Mouse (Mus musculus) limb, embryonic 15.5 days (tissue): ENCODE measurements around the gene Bod1. TPM values are rescaled to one million over a fixed set of nuclear protein-coding genes. Genes with fewer than 3 reads are reported as not detected.

ENCODE experiments used
- ATAC-seq: fragments of 200-750 bp; cut with Nextera tagmentation; 2 replicates; pipeline ENCODE4 v1.8.0; 2017; ENCODE audit warnings: low read depth, moderate TSS enrichment; ENCODE audit not compliant: insufficient number of reproducible peaks, low FRiP score, low TSS enrichment
- H3K27ac ChIP-seq: fragments of 300-500 bp; sonication (generic); 2 replicates; pipeline ENCODE4 v1.5.1; 2015; ENCODE audit warnings: moderate library complexity, mild to moderate bottlenecking, inconsistent platforms
- H3K27me3 ChIP-seq: fragments of 300-500 bp; sonication (generic); 2 replicates; pipeline ENCODE4 v1.6.1; 2015; ENCODE audit warnings: inconsistent platforms
- H3K36me3 ChIP-seq: fragments of 300-500 bp; sonication (generic); 2 replicates; pipeline ENCODE4 v1.6.1; 2015; ENCODE audit warnings: inconsistent platforms
- H3K4me1 ChIP-seq: fragments of 300-500 bp; sonication (generic); 2 replicates; pipeline ENCODE4 v1.6.1; 2015; ENCODE audit warnings: inconsistent platforms
- H3K4me2 ChIP-seq: fragments of 300-500 bp; sonication (generic); 2 replicates; pipeline ENCODE4 v1.6.1; 2015; ENCODE audit warnings: mild to moderate bottlenecking, inconsistent platforms
- H3K4me3 ChIP-seq: fragments of 300-500 bp; sonication (generic); 2 replicates; pipeline ENCODE4 v1.5.1; 2015; ENCODE audit warnings: mild to moderate bottlenecking, inconsistent platforms
- H3K9ac ChIP-seq: fragments of 300-500 bp; sonication (generic); 2 replicates; pipeline ENCODE4 v1.6.1; 2015; ENCODE audit warnings: inconsistent platforms
- H3K9me3 ChIP-seq: fragments of 300-500 bp; sonication (generic); 2 replicates; pipeline ENCODE4 v1.6.1; 2016; ENCODE audit warnings: inconsistent platforms
- WGBS: fragments of 180-500 bp; shearing (Covaris S2); methylation state at CpG from one replicate; pipeline ENCODE4 v1.1.7; 2015; 5-methylcytosine and 5-hydroxymethylcytosine counted together
- polyA plus RNA-seq: library from polyadenylated mRNA; unstranded; fragments of >200 nt; fragmentation: Nextera tagmentation; extraction: Ambion mirVana; gene quantifications from 2 replicates; pipeline ENCODE4 v1.2.1, GENCODE M21; 2015

Gene Bod1
- polyA plus RNA-seq, 1 experiment from 2014 or later = 98.6 TPM

GRCm38 (mm10) chr11:31662872-31663446, 8.7 kb downstream of the Bod1 start:
- peaks cover 52% of the 10 kb centered on the region for H3K36me3 ChIP-seq
- WGBS = 79% methylated on average over 5 of the region's 5 CpGs
- ATAC-seq = peak; percentile 40; the same call in 1 of the 2 replicates

DNA sequence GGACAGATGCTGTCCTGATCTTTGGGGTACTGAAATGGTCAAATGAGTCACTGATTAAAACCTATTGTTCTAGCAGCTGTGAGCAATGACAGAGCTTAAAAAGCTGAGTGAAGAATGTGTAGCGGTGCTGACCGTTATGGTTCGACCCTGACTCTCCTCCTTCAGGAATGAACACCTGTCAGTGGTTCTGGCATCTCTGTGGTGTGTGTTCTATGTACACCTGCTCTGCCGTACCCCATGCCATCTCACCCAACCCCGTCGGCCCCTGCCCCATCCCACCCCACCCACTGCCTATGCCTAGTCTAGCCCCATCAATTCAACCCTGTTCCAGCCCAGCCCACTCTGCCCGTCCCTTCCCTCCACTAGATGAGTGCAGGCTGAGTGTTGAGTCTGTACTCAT, 9.5 kb downstream of the Bod1 start:
- Histone ChIP-seq H3K4me2 (no peak overlapping the region), H3K27me3 (no peaks in the 10 kb centered on the region), H3K4me1 (peaks cover 5% of the 10 kb centered on the region; the same call in 1 of the 2 replicates), H3K36me3 (peaks cover 45% of the 10 kb centered on the region), H3K9ac (no peak overlapping the region), H3K4me3 (no peak overlapping the region), H3K27ac (no peak overlapping the region), H3K9me3 (no peaks in the 10 kb centered on the region)
- ATAC-seq = no peak
- WGBS = 82% methylated on average over 7 of the region's 7 CpGs

More at GRCm38 (mm10) chr11:31662872-31663446, 8.7 kb downstream of the Bod1 start:
- peak overlapping the region; percentile 18; the same call in 1 of the 2 replicates for H3K27ac ChIP-seq
- no peak overlapping the region for H3K4me2 ChIP-seq
- peaks cover 5% of the 10 kb centered on the region; the same call in 1 of the 2 replicates for H3K4me1 ChIP-seq
- no peaks in the 10 kb centered on the region for H3K27me3 ChIP-seq
- H3K4me3 ChIP-seq = no peak overlapping the region
- H3K9ac ChIP-seq = no peak overlapping the region
- H3K9me3 ChIP-seq = no peaks in the 10 kb centered on the region

DNA sequence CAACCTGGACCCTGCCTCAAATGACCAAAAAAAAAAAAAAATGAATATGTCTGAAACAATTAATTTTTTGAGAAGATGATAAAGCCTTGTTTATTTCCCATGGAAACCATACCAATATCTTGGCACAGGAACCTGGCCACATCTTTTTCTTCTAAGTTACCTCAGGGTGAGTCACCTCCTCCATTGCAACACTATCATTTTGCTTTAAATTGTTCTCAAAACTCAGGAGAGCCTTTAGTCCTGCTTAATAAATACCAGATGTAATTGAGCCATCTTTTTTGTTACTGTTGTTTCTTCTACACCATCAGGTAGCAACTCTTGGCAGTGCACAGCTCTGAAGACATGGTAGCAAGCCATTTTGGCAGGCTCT, 13.9 kb downstream of the Bod1 start:
- Histone ChIP-seq H3K27ac (no peak overlapping the region), H3K27me3 (no peaks in the 10 kb centered on the region), H3K4me1 (no peaks in the 10 kb centered on the region), H3K9ac (no peak overlapping the region), H3K9me3 (no peaks in the 10 kb centered on the region), H3K4me2 (no peak overlapping the region), H3K36me3 (0 out of 2 replicates have a peak, but pooled peaks cover 1% of the 10 kb centered on the region), H3K4me3 (no peak overlapping the region)
- no peak for ATAC-seq

- WGBS = 72% methylated on average over 5 of the region's 5 CpGs
- no peak overlapping the region for H3K9ac ChIP-seq
- H3K9me3 ChIP-seq = no peaks in the 10 kb centered on the region
- H3K27ac ChIP-seq = no peak overlapping the region
- no peaks in the 10 kb centered on the region for H3K36me3 ChIP-seq
- no peak for ATAC-seq
- H3K4me1 ChIP-seq = no peaks in the 10 kb centered on the region
- H3K27me3 ChIP-seq = no peaks in the 10 kb centered on the region
- no peak overlapping the region for H3K4me3 ChIP-seq
- no peak overlapping the region for H3K4me2 ChIP-seq
Measured at GRCm38 (mm10) chr11:31657168-31657805, 14.4 kb downstream of the Bod1 start.

DNA sequence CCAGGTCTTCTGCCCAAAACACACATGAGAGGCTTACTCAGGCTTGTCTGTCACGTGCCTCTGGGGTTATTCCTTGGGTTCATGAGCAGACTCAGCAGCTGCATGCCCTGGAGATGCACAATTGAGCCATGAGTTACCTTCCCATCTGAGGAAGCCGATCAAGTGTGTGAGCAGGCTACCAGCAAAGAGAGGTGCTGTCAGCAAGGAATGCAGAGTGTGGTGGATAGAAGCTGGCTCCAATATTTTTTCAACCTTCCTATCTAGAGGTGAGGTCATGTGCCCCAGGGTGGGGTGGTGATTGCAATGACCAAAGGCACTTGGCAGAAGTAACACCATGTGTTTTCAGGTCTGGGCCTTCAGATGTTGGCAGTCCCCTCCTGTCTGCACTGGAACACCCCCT, 22.2 kb downstream of the Bod1 start:
- no peak overlapping the region for H3K9ac ChIP-seq
- H3K4me1 ChIP-seq = no peaks in the 10 kb centered on the region
- WGBS = 67% methylated on average over 2 of the region's 2 CpGs
- H3K4me2 ChIP-seq = no peak overlapping the region
- no peak overlapping the region for H3K4me3 ChIP-seq
- H3K36me3 ChIP-seq = no peaks in the 10 kb centered on the region
- H3K27me3 ChIP-seq = no peaks in the 10 kb centered on the region
- H3K27ac ChIP-seq = no peak overlapping the region
- H3K9me3 ChIP-seq = no peaks in the 10 kb centered on the region
- ATAC-seq = no peak

- Histone ChIP-seq H3K36me3 (no peaks in the 10 kb centered on the region), H3K4me1 (no peaks in the 10 kb centered on the region), H3K27me3 (no peaks in the 10 kb centered on the region), H3K4me2 (no peak overlapping the region), H3K4me3 (no peak overlapping the region), H3K9ac (no peak overlapping the region), H3K9me3 (no peaks in the 10 kb centered on the region), H3K27ac (no peak overlapping the region)
- 85% methylated on average over 9 of the region's 10 CpGs for WGBS
- peak; percentile 25; the same call in 1 of the 2 replicates for ATAC-seq
Measured at GRCm38 (mm10) chr11:31647268-31647667, 24.4 kb downstream of the Bod1 start.

DNA sequence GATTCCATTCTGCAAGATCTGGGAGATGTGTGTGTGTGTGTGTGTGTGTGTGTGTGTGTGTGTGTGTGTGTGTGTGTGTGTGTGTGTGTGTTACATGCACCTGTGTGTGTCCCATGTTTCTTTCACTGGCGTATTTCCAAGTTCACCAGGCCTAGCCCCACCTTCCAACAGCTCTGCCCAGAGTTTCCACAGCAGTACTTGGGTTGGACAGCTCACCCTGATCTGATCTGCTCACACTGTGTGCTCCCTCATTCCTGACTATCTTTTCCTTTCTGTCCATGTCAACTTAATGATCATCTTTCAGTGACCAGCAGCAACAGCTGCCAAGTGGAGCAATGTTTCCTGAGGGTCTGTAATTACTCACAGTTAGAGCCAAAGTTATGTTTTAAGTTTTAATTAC, 25.1 kb downstream of the Bod1 start:
- WGBS = 43% methylated on average over 1 of the region's 1 CpGs
- Histone ChIP-seq H3K27me3 (no peaks in the 10 kb centered on the region), H3K4me3 (no peak overlapping the region), H3K4me1 (no peaks in the 10 kb centered on the region), H3K9ac (no peak overlapping the region), H3K36me3 (no peaks in the 10 kb centered on the region), H3K9me3 (no peaks in the 10 kb centered on the region), H3K27ac (no peak overlapping the region), H3K4me2 (no peak overlapping the region)
- ATAC-seq = no peak

GRCm38 (mm10) chr11:31643120-31643519, 28.6 kb downstream of the Bod1 start:
- no peaks in the 10 kb centered on the region for H3K27me3 ChIP-seq
- H3K4me3 ChIP-seq = no peak overlapping the region
- H3K4me2 ChIP-seq = no peak overlapping the region
- 63% methylated on average over 6 of the region's 6 CpGs for WGBS
- H3K9me3 ChIP-seq = no peaks in the 10 kb centered on the region
- ATAC-seq = no peak
- H3K4me1 ChIP-seq = no peaks in the 10 kb centered on the region
- H3K36me3 ChIP-seq = no peaks in the 10 kb centered on the region
- H3K9ac ChIP-seq = no peak overlapping the region
- H3K27ac ChIP-seq = no peak overlapping the region

DNA sequence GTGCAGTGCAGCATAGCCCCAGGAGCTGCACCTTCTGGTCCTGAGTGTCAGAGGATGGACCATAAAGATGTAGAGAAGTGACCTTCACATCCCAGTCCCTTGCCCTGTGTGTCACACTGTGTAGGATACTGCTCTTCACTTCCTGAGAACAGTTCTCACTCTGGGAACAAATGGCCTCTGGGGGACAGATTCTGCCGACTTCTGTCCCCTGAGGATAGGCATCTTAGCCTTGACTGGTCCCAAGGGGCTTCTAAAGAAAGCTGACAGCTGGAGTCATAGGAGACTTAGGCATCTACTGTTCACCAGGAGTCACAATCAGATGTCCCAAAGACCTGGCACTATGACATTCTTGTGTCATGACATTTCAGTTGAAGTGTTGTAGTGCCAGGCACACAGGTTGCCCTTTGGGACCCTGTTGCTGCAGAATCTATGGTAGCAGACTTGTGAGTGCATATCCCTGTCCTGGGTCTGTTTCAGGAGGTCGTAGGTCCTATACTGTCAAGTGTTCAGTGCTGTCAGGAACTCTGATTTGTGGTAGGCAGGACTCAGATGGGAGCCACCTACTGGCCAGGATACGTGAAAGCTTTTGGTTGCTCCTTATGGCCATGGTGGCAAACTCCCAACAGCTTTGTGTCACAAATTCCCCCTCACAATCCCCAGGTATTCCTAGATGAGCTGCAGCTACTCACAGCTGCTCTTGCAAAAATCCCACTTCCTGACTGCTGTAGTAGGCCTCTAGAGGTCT, 30.4 kb downstream of the Bod1 start:
- Histone ChIP-seq H3K9ac (no peak overlapping the region), H3K4me1 (no peaks in the 10 kb centered on the region), H3K9me3 (no peaks in the 10 kb centered on the region), H3K27ac (no peak overlapping the region), H3K27me3 (no peaks in the 10 kb centered on the region), H3K4me3 (no peak overlapping the region), H3K4me2 (no peak overlapping the region), H3K36me3 (no peaks in the 10 kb centered on the region)
- no peak for ATAC-seq
- 35% methylated on average over 3 of the region's 3 CpGs for WGBS

- no peak overlapping the region for H3K9ac ChIP-seq
- no peaks in the 10 kb centered on the region for H3K4me1 ChIP-seq
- ATAC-seq = no peak
- no peaks in the 10 kb centered on the region for H3K9me3 ChIP-seq
- H3K4me3 ChIP-seq = no peak overlapping the region
- H3K27me3 ChIP-seq = no peaks in the 10 kb centered on the region
- no peak overlapping the region for H3K27ac ChIP-seq
- no peaks in the 10 kb centered on the region for H3K36me3 ChIP-seq
- H3K4me2 ChIP-seq = no peak overlapping the region
- WGBS = 79% methylated on average over 5 of the region's 5 CpGs
Measured at GRCm38 (mm10) chr11:31640187-31640586, 31.5 kb downstream of the Bod1 start.

DNA sequence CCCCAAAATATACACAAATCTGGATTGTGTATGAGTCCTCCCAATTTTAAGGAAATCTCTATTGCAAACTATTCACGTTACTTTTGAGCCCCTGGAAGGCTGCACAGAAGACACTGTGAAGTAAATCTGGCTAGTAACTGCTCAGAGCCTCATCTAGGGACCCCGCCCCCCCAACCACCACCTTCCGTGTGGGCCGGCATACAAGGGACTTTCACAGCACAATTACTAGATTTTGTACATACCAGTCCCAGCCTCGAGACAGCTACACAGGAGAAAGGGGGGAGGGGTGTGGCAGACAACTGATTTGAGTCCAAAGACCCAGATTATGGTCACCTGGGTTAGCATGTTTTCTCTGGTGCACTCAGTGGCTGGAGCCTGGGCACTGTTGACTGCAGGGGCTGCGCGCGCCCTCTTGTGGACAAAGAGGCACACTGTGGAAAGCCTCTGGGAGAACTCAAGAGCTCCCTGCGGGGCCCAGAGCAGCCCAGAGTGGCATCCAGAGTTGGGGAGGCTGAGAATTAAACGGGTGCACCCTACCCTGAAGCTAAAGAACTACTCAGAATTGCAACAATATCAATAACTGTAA, 33.8 kb downstream of the Bod1 start:
- ATAC-seq = no peak
- Histone ChIP-seq H3K4me3 (no peak overlapping the region), H3K36me3 (no peaks in the 10 kb centered on the region), H3K9me3 (no peaks in the 10 kb centered on the region), H3K4me1 (no peaks in the 10 kb centered on the region), H3K27ac (no peak overlapping the region), H3K4me2 (no peak overlapping the region), H3K9ac (no peak overlapping the region), H3K27me3 (no peaks in the 10 kb centered on the region)
- WGBS = 23% methylated on average over 10 of the region's 10 CpGs

DNA sequence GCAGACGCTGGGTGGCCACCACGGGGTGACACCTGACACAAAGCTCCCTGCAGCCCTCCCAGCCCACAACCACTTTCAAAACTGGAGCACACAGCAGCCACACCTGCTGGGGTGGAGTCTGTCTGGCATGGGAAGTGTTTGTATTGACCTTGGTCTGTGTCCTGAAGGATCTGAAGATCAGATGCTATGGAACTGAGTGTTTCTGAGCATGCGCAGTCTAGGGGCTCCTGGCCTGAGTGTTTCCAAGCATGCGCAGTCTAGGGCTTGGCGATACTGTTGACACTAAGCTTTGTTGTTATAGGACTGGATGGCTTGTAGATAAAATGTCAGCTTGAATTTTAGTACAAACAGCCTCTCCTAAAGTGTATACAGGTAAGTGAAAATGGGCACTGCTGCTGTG, 43.0 kb downstream of the Bod1 start:
- Histone ChIP-seq H3K36me3 (no peaks in the 10 kb centered on the region), H3K27ac (no peak overlapping the region), H3K27me3 (no peaks in the 10 kb centered on the region), H3K9me3 (no peaks in the 10 kb centered on the region), H3K9ac (no peak overlapping the region), H3K4me3 (no peak overlapping the region), H3K4me1 (no peaks in the 10 kb centered on the region), H3K4me2 (no peak overlapping the region)
- no peak for ATAC-seq
- WGBS = 82% methylated on average over 5 of the region's 5 CpGs
